Mouse (Mus musculus): ENCODE results near the gene Mgmt.

- TF ChIP-seq CTCF (IDR thresholded peaks at IDR 0.05; ENCODE audit: low read depth, low read length) (no peak), POLR2A (IDR thresholded peaks at IDR 0.05; ENCODE audit: borderline replicate concordance, low read depth, low read length) (no peak)
These were observed 193.7 kb downstream of the Mgmt start for GRCm38 (mm10) chr7:137088141-137088540.

All from bone marrow macrophage, adult 2 months (primary cell).